Mouse (Mus musculus) kidney, postnatal 10 days (tissue): ENCODE data around the gene Apobec2.

Experiments used
- DNase-seq: peaks from one replicate; pipeline ENCODE4 v3.0.0; 2021; ENCODE audit warnings: mixed read lengths

Gene Apobec2

DNA sequence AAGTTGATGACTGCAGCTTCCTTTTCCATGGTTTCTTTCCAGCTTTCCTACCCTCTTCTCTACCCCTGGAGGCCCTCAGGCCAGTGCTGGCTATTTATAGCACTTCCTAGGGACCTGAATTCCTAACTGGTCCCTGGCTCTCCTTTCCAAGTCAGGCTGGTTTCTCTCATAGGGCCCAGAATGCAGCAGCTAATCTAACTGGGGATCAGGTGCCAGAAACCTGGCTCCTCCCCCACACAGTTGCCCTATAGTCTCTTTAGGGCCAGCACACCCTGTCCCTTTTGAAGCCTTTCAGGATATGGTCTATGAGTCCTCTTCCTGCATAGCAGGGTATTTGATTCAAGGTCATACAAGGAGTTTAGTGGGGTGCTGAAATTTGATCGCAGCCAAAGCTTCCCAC lies 3.8 kb upstream of the Apobec2 start:
- DNase-seq, result peak; percentile 27

DNA sequence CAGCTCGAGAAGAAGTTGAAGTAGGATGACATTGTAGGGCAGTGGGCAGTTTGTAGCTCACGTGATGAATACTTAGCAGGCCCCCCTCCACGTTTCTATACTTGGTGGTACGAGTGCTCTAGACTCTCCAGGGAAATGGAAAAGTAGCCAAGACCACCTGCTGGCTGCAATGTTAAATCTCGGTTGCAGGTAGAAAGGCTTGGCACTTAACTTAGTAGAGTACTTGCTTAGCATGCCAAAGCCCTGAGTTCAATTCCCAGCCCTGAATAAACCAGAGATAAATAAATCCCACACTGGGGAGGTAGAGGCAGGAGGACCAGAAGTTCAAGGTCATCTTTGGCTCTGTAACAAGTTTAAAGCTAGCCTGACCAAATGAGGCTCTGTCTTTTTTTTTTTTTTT lies 1.7 kb upstream of the Apobec2 start:
- DNase-seq, result no peak

DNA sequence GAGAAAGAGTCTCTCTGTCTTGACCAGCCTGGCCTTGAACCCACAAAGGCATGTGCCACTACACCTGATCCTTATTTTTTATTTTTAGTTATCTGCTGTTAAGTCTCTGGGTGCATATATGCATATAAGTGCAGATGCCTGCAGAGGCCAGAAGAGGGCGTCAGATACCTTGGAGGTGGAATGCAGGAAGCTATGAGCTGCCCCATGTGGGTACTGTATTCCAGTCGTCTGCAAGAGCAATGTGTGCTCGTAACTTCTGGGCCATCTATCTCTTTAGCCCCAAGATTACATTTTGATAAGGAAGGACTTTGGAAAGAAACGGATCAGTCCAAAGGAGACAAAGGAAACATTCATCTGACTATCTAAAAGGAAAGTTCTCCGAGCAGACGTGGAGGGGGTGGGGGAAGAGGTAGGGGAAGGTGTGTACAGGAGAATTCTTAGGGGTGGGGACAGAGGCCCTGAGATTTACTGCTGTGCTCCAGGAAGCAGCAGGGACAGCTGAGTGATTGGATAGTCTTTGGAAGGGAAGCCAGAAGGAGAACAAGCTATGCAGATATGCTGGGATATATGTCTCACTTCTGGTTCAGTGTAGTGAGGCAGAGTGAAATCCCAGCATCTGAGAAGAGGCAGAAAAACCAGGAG lies 1.1 kb upstream of the Apobec2 start:
- no peak for DNase-seq

DNA sequence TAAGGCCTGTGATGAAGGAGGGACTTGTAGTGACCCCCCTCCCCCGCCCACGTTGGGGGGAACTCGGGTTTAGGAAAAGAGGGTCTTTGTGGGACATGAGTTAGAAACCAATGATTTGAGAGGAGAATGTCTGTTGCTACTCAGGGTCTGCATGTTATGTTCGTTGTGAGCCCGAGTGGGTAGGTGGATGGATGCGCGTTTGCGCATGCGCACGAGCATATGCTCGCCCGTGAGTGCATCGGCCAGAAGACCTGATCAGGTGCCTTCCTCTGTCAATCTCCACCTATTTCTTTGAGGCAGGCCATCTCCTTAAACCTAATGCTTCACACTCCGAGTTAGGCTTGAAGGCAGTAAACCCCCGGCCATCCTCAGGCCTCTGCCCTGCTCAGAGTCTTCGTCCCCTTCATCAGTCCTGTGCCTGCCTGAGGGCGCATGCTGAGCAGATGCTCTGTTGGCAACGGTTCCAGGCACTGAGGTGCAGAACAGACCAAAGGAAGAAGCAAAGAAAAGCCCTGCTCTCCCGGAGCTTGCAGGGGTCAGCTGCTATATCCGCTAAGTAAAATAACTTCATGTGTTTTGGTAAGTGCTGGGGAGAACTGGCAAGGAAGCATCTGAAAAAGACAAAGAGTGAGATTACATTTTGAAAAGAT lies 401 bp upstream of the Apobec2 start:
- no peak for DNase-seq

DNA sequence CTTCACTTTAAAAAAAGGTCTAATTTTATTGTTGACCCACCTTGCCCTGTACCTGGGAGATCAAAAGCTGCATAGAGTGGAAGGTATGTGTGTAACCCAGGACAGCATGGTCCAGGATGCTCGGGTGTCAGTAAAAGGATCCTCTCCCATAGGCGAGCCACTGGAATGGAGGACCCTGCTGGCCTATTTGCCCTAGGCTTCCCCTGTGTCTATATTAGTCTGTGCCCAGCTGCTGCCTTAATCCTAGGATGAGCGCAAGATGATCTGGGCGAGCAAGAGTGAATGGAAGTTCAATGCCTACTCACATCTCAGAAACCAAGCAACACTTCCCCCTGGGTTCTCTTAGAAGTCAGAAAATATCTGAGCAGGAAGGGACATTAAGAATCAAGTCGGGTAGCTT lies 1.7 kb downstream of the Apobec2 start:
- DNase-seq, result no peak

DNA sequence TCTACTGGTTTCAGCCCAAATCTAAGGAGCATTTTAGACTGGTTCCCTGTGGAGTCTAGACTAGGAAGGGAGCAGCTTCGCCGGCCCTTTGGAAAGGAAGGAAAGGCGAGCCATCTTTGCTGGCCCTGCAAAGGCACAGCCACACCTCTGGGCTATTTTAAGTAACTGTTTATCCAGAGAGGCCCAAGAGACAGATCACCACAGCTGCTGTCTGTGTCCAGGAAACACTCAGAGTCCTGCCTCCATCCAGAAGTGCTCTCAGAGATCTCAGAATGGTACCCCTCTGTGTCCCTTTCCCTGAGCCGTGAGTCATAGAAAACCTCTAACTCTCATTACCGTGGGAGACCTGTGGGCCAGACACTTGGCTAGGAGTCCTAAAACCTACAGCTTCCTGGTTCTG lies 2.3 kb downstream of the Apobec2 start:
- DNase-seq, result no peak

DNA sequence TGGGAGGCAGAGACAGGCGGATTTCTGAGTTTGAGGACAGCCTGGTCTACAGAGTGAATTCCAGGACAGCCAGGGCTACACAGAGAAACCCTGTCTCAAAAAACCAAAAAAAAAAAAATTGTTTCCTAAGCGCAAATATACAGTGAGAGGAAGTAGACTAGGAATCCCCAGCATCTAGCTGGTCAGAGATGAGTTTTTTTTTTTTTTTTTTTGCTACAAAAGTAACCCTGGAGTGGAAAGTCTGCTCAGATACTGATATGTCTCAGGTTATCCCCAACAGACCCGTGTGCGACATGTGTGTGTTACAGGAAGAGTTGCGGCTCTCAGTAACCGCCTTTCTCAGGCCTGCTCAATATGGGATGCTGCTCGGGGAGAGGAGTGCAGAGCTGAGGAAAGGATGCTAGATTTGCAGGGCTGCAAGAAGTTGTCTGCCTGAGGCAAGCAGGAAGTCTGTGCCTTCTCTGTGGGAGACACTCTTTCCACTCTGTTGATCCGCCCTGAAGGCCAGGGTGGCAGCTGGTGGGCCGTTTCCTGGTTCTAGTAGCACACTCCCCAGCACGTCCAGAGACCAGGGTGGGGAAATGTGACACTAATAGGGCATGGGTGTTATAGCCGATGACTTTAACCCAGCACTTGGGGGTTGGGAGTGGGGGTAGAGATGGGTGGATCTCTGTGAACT lies 4.7 kb downstream of the Apobec2 start:
- no peak for DNase-seq

DNA sequence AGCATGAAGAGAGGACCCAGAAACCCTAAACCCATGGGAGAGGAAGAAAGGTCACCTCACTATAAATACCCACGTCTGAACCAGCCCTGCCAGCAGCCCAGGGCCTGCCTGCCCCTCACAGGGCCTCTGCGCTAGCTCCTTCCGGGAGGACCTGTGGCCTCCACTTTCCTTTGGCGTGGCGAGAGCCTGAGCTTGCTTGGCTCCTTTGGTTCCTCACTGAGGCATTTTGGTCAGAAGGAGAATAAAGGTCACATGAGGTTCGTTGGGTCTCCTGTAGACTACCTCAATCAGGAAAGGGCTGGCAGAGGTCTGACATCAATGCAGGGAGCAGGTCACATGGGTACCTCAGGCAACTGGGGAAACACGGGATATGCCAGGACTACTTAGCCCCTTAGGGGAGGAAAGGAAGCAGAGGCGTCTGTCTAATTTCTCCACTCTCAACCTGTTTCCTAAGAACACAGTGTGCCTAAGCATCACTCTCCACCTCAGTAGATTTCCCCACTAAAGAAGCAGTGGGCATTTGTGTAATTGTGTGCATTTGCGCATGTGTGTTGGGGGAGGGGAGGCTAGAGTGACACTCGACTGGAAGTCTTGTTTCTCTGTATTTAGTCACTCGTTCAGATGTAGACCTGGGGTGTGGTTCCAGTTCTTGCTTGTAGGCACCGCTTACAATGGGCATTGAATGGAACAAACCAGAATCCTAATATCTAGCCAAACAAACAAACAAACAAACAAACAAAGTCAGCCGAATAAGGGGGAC lies 5.6 kb downstream of the Apobec2 start:
- DNase-seq, result no peak

DNA sequence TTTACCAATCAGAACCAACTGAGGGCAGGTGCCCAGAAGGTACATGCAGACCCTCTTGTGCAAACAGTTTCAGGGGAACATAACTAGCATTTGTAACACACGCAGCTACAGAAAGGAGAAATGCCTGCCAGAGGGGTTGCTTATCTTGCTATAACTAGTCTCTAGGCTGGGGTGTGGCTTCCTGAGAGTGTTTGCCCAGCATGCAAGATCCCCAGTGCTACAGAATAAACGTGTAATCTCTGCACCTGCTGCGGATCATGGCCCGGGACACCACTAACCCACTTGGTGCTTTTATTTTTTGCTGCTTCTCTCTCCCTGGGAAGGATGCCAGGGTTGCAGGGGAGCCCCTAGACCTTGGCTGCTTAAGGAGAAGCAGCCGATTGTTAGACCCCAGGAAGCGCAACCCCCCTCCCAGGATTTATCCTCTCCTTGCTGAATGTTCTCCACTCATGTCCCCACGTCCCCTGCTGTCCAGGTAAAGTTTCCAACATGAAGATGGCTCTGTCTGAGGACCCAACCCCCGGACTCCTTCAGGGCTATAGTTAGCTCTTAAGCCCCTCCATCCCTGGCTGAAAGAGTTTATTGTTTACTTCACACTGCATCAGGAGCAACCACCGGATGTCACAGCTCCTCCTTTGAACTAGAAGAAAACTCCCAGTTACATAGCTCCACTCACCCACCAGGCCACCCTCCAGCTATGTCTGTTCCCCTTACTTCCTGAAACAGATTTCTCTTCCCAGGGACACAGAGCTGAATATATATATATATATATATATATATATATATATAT lies 6.7 kb downstream of the Apobec2 start:
- no peak for DNase-seq

DNA sequence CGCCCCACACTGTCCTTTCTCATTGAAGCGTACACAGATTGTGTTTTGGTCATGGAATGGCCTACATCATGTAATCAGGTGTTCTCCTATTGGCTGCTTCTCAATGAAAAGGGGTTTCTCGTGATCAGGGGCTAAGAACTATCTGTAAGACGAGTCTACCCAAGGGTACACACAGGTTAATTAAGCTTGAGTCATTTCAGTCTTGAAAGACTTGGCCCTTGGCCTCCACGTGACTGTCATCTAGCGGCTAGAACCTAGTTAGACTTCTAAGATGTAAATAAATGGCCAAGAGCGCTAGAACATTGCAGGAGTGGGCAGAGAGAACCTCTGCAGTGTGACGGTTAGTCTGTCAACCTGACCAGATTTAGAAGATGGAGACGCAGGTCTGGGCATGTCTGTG lies 8.5 kb downstream of the Apobec2 start:
- DNase-seq, result no peak

DNA sequence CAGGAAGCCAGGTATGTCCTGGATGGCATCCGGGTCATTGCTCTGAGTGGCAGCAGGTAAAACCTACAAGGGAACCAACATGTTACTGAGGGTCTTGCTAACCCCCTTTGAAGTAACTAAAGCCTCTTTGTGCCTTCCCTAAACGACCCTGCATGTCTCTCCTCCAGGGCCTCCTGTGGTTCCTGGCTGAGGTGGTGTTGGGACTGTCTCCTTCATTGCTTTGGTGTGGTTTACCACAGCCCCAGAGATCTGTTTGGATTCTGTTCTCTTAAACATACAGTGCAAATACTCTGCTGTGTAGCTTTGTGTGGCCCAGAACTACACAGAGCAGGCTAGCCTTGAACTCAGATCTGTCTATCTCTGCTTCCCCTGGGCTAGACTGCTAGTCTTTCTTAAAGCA lies 13.2 kb downstream of the Apobec2 start:
- no peak for DNase-seq

DNA sequence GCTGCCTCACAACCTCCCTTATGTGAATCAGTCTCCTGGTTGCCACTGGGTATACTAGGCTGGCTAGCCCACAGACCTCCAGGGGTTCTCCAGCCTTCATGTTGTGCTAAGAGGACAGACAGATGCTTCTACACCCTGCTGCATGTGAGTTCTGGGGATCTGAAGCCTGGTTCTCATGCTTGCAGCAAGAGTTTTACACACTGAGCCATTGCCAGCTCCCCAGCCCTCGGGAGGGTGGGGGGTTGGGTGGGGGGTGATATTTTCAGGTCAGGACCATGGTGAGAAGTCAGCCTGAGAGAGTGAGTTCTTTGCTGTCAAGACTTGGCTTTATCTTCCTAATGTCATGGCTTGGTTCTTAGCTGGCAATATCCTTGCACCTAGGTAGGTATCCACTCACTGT lies 13.9 kb downstream of the Apobec2 start:
- DNase-seq, result no peak

DNA sequence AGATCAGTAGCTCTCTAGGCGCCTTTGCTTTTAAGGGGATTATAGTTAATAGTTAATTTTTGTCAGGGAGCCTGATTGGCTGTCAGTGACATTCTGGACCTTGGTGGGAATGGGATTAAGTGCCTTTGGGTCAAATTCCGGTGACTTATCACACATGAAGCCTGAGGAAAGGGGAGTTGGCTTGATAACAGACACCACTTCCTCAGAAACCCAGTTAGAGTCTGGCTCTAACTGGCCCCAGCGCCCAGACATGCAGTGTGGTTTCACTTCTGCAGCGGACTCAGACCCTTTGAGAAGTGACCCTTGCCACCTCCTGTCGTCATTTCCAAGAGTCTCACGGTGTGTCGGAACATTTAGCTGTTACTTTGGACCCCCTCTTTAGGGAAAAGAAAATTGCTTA lies 14.6 kb downstream of the Apobec2 start:
- DNase-seq, result peak; percentile 62

DNA sequence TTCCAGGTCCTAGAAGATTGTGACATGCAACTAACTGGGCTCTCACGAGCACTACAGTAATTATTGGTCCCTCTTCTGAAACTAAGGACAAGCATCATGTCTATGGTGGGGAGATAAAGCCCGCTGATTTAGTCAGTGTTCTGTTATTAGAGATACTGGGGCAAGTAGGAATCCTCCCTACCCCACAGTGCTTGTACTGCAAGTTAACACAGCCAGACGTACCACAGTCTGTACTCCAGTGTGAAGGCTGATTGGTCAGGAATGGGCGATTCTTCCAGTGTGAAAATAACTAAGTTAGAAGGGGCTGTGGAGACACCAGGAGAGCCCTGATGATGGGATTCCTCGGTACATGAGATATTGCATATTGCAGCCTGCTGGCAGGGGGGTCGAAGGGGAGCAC lies 15.2 kb downstream of the Apobec2 start:
- no peak for DNase-seq

DNA sequence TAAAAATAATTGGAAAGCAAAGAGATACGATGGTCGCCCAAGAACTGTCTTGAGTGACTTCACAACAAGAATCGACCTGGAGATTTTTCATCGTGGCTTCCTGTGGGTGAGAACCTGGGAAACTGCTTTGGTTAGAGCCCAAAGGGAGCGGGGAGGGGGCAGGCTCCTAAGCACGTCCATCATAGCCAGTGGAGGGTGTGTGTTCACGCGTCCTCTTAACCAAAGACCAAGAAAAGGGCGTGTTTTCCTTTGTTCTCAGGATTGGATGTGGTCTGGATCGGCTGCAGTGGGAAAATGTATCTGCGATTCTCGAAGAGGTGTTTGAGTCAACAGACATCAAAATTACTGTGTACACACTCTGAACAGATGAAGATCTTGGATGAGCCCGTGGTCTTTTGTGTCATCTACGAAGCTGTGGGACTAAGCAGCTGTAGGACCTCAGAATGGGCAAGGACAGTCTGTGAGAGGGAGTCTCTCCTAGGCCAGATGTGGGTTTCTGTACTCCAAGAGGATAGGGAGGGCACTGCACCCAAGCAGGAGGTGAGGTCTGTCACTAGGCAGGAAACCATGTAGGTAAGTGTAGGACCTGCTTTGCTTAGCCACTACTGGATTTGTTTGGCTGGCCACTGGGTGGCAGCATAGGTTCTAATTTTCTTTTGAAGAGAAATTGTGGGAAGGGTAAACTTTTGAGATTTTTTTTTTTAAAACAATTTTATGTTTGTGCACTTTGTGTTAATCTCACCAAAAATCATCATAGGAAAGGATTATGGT lies 16.1 kb downstream of the Apobec2 start:
- peak; percentile 86 for DNase-seq

DNA sequence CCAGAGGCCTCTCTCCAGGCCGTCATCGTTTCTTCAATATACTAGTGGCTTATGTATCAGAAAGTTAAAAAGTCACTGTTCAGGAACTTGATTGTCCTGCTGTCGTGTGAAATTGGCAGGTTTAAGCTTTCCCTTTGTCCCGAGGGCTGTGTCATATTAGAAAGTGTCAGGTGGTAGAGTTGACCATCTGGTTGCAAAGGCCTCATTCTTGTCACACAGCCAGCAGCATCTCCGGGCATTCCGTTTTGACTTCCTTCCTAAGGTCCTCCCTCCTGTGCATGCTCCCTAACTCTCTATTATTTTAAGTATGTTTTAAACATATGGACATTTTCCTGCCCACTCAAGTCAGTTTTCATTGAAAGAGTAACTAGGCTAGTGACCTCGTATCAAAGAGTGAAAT lies 16.7 kb downstream of the Apobec2 start:
- DNase-seq, result peak; percentile 56

DNA sequence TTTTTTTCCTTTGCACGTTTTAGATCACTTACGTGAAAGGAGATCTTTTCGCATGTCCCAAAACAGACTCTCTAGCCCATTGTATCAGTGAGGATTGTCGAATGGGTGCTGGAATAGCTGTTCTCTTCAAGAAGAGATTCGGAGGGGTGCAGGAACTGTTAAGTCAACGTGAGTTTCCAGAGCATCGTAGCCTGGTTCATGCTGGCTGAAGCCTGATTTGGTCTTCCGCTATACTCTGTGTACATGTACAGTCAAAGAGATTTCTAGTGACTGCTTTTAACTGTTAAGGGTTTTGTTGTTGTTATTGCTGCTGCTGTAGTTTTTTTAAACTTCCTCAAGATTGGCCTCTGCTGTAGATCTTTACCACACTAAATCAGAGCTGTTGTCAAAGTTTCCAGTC lies 21.5 kb downstream of the Apobec2 start:
- no peak for DNase-seq

DNA sequence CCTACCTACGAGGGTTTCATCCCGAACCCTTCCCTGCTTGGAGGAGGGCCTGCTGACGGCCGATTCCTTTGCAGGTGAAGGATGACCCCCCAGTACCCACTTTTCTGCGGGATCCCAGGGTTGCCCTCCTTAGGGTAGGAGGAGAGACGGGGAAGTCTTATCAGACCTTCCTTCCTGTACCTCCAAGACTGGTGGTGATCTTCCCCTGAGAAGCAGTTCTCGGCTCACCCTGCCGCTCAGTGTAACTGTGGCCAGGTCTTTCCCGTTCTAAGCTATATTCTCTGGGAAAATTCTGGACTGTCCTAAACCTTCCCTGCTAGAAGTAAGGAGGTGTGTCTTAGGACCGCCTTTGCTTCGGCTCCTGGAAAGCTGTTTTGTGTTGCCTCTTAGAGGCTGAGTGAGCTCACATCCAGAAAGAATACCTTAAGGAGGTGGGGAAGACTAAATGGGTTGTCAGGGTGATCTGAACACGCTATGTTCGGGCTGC lies 22.4 kb downstream of the Apobec2 start:
- DNase-seq, result no peak

DNA sequence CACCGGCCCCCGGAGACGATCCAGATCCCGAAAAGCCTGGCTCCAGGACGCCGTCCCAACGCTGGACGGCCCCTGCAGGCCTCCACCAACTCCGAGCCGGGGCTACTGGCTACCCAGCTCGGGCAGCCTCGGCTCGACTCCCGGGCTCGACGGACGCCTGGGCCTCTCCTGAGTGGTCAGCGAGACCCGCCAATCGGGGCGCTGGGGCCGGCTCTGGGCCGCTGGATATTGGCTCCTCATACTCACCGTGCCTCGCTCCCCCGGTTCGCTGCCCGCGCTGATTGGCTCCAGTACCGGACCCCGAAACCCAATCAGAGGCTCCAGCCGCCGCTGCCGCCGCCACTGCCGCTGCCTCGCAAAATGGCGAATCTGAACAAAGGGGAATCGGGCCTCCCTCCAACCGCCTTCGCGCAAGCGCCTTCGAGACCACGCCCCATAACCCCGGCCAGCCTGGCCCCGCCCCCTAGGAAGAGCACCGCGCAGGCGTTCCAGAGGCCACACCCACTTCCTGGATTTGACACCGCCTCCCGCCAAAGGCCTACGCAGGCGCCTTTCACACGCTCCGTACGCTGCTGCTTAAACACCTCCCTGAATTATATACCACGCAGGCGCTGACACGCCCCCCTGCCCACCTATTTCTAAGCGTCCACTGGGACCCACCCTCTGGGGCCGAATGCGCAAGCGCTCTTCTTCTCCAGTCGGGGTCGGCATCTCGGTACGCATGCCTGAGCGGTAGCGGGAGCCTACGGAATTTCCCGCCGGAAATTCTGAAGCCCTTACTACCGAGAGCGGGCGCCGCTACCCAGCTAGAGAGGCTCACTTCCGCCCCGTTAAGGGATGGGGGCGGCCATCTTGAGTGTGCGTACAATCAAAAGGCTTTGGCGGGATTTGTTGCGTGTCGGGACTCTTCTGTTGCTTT lies 23.1 kb downstream of the Apobec2 start, which contains the start of the genes Nfya and Oard1:
Gene Nfya, minus strand, starts transcription at position 527 of the 919 bp plus-strand sequence.
Gene Oard1, plus strand, starts transcription at position 635 of the 919 bp plus-strand sequence.
- peak; percentile 100 for DNase-seq

DNA sequence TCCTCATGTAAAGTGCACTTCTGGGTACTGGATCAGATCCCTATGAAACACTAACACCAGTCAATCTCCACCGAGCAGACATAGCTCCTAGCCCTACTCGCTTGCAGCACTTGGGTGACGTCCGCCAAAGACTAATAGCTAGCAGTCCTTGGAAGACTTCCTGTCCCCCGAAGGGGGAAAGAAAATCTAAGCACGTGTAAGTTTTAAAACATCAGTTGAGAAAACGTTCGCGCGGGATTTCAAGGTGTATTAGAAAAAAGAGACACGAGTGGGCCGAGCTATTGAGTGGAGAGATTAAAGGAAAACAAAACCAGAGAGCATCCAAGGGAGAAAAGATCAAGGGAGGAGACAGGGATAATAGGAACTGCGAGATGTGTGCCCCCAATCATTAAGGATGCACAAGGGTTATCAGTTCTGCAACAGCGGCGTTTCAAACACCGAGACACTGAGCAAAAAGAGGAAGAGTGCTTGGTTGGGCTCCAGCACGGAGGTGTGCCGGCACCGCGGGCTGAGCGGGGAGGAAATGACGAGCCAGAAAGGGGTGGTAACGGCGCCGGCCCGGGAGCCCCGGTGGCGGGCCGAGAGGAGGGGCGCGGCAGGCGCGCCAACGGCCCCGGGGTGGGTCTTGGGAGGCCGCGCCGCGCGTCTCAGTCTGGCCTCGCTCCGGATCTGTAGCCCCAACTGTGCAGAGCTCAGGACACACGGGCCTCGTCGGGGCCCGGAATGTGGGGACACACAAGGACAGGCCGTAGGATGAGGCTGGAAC lies 24.0 kb downstream of the Apobec2 start:
- peak; percentile 87 for DNase-seq
